Mouse (Mus musculus) kidney, postnatal 14 days (tissue): Measurements from ENCODE around the gene Cenpp.
"Not testable (repeated sequence)": the region's sequence is repeated elsewhere in the genome, so short reads cannot be mapped to it uniquely, and the experiment has no call there.

Experiments
- DNase-seq: peaks from one replicate; pipeline ENCODE4 v3.0.0; 2022; ENCODE audit warnings: mixed read lengths

Gene Cenpp

GRCm38 (mm10) chr13:49603603-49604002 lies 49.0 kb downstream of the Cenpp start:
- no peak for DNase-seq

GRCm38 (mm10) chr13:49602541-49602940 lies 50.0 kb downstream of the Cenpp start:
- not testable (repeated sequence) for DNase-seq

GRCm38 (mm10) chr13:49586062-49586461 lies 66.5 kb downstream of the Cenpp start:
- DNase-seq = no peak

- peak; percentile 50 for DNase-seq
These were observed 68.1 kb downstream of the Cenpp start for GRCm38 (mm10) chr13:49584307-49585005.

GRCm38 (mm10) chr13:49583859-49584258 lies 68.7 kb downstream of the Cenpp start:
- no peak for DNase-seq

GRCm38 (mm10) chr13:49581541-49582530 lies 70.7 kb downstream of the Cenpp start, which contains the start of gene Omd:
TSS of gene Omd (plus strand) at chr13:49582462.
- DNase-seq = peak; percentile 56

GRCm38 (mm10) chr13:49571418-49571817 lies 81.2 kb downstream of the Cenpp start:
- DNase-seq = no peak

- DNase-seq = no peak
These were observed 82.2 kb downstream of the Cenpp start for GRCm38 (mm10) chr13:49570371-49570770.

GRCm38 (mm10) chr13:49564347-49564746 lies 88.2 kb downstream of the Cenpp start:
- no peak for DNase-seq

- DNase-seq = no peak
These were observed 91.7 kb downstream of the Cenpp start for GRCm38 (mm10) chr13:49560886-49561285.

GRCm38 (mm10) chr13:49559185-49559584 lies 93.4 kb downstream of the Cenpp start:
- peak; percentile 65 for DNase-seq

GRCm38 (mm10) chr13:49556924-49557323 lies 95.7 kb downstream of the Cenpp start:
- DNase-seq = no peak

- no peak for DNase-seq
These were observed 96.4 kb downstream of the Cenpp start for GRCm38 (mm10) chr13:49556203-49556602.

GRCm38 (mm10) chr13:49554519-49554918 lies 98.1 kb downstream of the Cenpp start:
- no peak for DNase-seq

- no peak for DNase-seq
These were observed 103.0 kb downstream of the Cenpp start for GRCm38 (mm10) chr13:49549616-49550015.

GRCm38 (mm10) chr13:49547563-49548150 lies 104.9 kb downstream of the Cenpp start:
- no peak for DNase-seq

- DNase-seq = peak; percentile 41
These were observed 106.1 kb downstream of the Cenpp start for GRCm38 (mm10) chr13:49546517-49546916.

GRCm38 (mm10) chr13:49545646-49546045 lies 106.9 kb downstream of the Cenpp start:
- DNase-seq = peak; percentile 22

- no peak for DNase-seq
These were observed 108.3 kb downstream of the Cenpp start, which contains the start of gene Aspn for GRCm38 (mm10) chr13:49544279-49544678. TSS of gene Aspn (plus strand) at chr13:49544443.

GRCm38 (mm10) chr13:49538693-49539092 lies 113.9 kb downstream of the Cenpp start:
- DNase-seq = no peak

- DNase-seq = no peak
These were observed 115.6 kb downstream of the Cenpp start for GRCm38 (mm10) chr13:49536946-49537345.

GRCm38 (mm10) chr13:49530636-49531035 lies 121.9 kb downstream of the Cenpp start:
- DNase-seq = no peak

GRCm38 (mm10) chr13:49526235-49526634 lies 126.3 kb downstream of the Cenpp start:
- DNase-seq = no peak
